Mouse (Mus musculus) layer of hippocampus, adult 9-10 months (tissue): Measurements from ENCODE around the gene Cnn2.
"Not testable (repeated sequence)": the region's sequence is repeated elsewhere in the genome, so short reads cannot be mapped to it uniquely, and the experiment has no call there.

ENCODE experiments used
- DNase-seq: peaks from one replicate; pipeline ENCODE4 v3.0.0; 2022; ENCODE audit warnings: low spot score

The Cnn2 gene

DNA sequence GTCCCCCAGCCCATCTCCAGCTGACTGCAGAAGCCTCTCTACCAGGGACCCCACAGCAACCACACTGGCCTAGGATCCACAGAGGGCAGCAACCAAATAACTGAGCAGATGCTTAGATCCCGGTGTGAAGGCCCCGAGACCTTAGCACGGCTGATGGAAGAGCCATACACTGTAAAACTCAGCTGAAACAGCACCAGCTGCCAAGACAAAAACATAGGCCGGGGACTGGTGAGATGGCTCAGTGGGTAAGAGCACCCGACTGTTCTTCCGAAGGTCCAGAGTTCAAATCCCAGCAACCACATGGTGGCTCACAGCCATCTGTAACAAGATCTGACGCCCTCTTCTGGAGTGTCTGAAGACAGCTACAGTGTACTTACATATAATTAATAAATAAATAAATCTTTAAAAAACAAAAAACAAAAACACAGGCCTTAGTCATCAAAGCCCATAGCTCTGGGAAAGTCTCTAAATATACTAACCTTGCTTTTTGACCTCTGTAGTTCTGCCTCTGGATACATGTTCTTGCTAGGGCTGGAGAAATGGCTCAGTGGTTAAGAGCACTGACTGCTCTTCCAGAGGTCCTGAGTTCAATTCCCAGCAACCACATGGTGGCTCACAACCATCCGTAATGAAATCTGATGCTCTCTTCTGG is 53.2 kb downstream of the Cnn2 start:
- not testable (repeated sequence) for DNase-seq

DNA sequence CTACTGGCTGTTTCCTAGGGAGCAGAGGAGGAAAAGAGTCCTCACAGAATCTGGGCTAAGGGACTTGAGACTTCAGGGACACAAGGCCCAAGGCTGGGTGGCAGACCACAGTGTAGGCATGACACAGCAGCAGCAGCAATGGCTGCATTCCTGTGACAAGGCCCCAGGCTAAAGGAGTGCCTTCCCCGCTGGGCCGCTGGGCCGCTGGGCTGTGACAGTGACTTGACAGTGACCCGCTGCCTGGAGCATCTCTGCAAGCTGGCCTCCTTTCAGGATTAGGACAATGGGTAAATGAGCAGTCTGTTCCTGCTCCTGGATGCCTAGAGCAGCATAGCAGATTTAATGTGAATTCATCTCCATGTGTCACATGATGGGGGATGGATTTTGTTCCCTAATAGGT is 55.7 kb downstream of the Cnn2 start:
- no peak for DNase-seq

DNA sequence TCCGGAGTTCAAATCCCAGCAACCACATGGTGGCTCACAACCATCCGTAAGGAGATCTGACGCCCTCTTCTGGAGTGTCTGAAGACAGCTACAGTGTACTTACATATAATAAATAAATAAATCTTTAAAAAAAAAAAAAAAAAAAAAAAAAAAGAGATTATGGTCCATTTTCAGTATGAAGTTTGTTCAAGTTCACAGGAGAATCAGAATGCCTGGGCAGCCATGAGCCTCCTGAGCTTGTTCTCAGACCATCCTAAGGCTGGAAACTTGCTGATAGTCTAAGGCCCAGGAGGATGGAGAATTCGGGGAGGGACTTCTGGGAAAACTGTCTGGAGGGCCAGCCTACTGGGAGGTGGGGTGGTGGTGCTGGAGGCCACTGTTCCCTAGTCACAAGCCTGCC is 57.0 kb downstream of the Cnn2 start:
- not testable (repeated sequence) for DNase-seq
